In the genomic region with DNA sequence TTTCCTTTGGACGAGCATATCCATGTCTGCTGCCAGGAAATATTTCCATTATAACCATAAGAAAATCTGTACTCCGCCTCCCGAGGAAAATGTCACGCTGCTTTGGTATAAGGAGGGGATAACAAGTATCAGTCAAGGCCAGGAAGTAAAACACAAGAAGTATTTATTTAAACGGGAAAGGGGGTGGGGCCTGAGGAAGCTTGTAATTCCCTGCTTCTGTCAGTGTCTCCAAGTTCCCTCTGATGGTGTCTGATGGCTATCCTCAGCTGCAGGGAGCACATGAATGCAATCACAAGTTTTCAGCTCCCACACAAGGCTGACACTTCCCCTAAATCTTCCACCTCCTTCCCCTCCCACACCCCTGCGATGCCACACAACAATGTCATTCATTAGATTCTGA, we compare ENCODE assay signal across 11 mouse cellular contexts.
A peak's percentile ranks its signal among the peaks of the same experiment; 100 is the strongest.
DNase-seq lines count a peak whose midpoint lies in the region; ATAC-seq and TF ChIP-seq lines count a peak whose summit lies in the region.
"Had no signal": no experiment of that assay in that cellular context is flagged by ENCODE, and none has a peak within 500 bp of the region (broad histone marks: within the 10 kb centered on the region; RNA-seq: fewer than 3 reads in every experiment).

No protein-coding gene starts in this region.

- H3K27ac ChIP-seq in kidney, embryonic 14.5 days (ENCODE audit: low read depth, low read length): no peak overlapping the region
- H3K27ac ChIP-seq in kidney, adult 2 months (ENCODE audit: insufficient read depth, low read depth, low read length): no peak overlapping the region
- H3K27ac ChIP-seq in embryonic facial prominence, embryonic 12.5 days: peak overlapping the region; percentile 50; the same call in 1 of the 2 replicates
- H3K27ac ChIP-seq in liver, embryonic 15.5 days (replicated peaks): 0 out of 2 replicates have a peak overlapping the region, but pooled peaks have one; percentile 30

- no peak overlapping the region for H3K9ac ChIP-seq in kidney, embryonic 14.5 days (ENCODE audit: low read depth, low read length)
- H3K9ac ChIP-seq in embryonic facial prominence, embryonic 12.5 days: no peak overlapping the region
- no peak overlapping the region for H3K9ac ChIP-seq in liver, embryonic 15.5 days

- H3K27me3 ChIP-seq in kidney, embryonic 14.5 days (ENCODE audit: control insufficient read depth, insufficient read depth, low read length): no peaks in the 10 kb centered on the region
- no peaks in the 10 kb centered on the region for H3K27me3 ChIP-seq in kidney, adult 2 months (replicated peaks; ENCODE audit: control insufficient read depth, insufficient read depth, low read length)
- no peaks in the 10 kb centered on the region for H3K27me3 ChIP-seq in embryonic facial prominence, embryonic 12.5 days
- peaks cover 7% of the 10 kb centered on the region for H3K27me3 ChIP-seq in liver, embryonic 15.5 days
- H3K27me3 ChIP-seq: megakaryocyte, embryonic 14.5 days had no signal

- TF ChIP-seq CTCF in kidney, adult 2 months (conservative IDR thresholded peaks at IDR 0.05; ENCODE audit: insufficient read depth, insufficient read length, low read depth, low read length): no peak

- WGBS in kidney, embryonic 14.5 days: 31% methylated on average over 6 of the region's 6 CpGs
- 24% methylated on average over 6 of the region's 6 CpGs for WGBS in kidney, adult 2 months
- 39% methylated on average over 6 of the region's 6 CpGs for WGBS in embryonic facial prominence, embryonic 12.5 days
- 53% methylated on average over 6 of the region's 6 CpGs for WGBS in liver, embryonic 15.5 days (ENCODE audit: insufficient replicate concordance)

- no peaks in the 10 kb centered on the region for H3K36me3 ChIP-seq in kidney, embryonic 14.5 days (ENCODE audit: control insufficient read depth, insufficient read depth, low read length)
- no peaks in the 10 kb centered on the region for H3K36me3 ChIP-seq in kidney, adult 2 months (ENCODE audit: control insufficient read depth, insufficient read depth, low read length)
- H3K36me3 ChIP-seq in embryonic facial prominence, embryonic 12.5 days: no peaks in the 10 kb centered on the region
- no peaks in the 10 kb centered on the region for H3K36me3 ChIP-seq in liver, embryonic 15.5 days (replicated peaks)

- no peaks in the 10 kb centered on the region for H3K4me1 ChIP-seq in kidney, embryonic 14.5 days (ENCODE audit: control insufficient read depth, insufficient read depth, low read length)
- H3K4me1 ChIP-seq in kidney, adult 2 months (ENCODE audit: control insufficient read depth, insufficient read depth, low read length): no peaks in the 10 kb centered on the region
- peaks cover 18% of the 10 kb centered on the region; the same call in 1 of the 2 replicates for H3K4me1 ChIP-seq in embryonic facial prominence, embryonic 12.5 days
- peaks cover 47% of the 10 kb centered on the region for H3K4me1 ChIP-seq in liver, embryonic 15.5 days (replicated peaks)

- H3K9me3 ChIP-seq in kidney, embryonic 14.5 days (ENCODE audit: control insufficient read depth, low read length): no peaks in the 10 kb centered on the region
- H3K9me3 ChIP-seq in embryonic facial prominence, embryonic 12.5 days: no peaks in the 10 kb centered on the region
- H3K9me3 ChIP-seq in liver, embryonic 15.5 days (replicated peaks): no peaks in the 10 kb centered on the region
- H3K9me3 ChIP-seq: megakaryocyte, embryonic 14.5 days had no signal

- ATAC-seq in kidney, embryonic 14.5 days (ENCODE audit: low FRiP score, low TSS enrichment): peak; percentile 68; the same call in 1 of the 2 replicates
- no peak for ATAC-seq in embryonic facial prominence, embryonic 12.5 days (ENCODE audit: insufficient number of reproducible peaks, insufficient read depth, low FRiP score, low TSS enrichment)
- ATAC-seq in liver, embryonic 15.5 days (ENCODE audit: insufficient read depth): no peak
- ATAC-seq in activated CD4-positive, CD25-positive, alpha-beta regulatory T cell, adult 4 months: no peak

- no peak overlapping the region for H3K4me3 ChIP-seq in kidney, embryonic 14.5 days (ENCODE audit: low read length)
- no peak overlapping the region for H3K4me3 ChIP-seq in kidney, adult 2 months (ENCODE audit: insufficient read depth, low read depth, low read length)
- H3K4me3 ChIP-seq in embryonic facial prominence, embryonic 12.5 days: no peak overlapping the region
- no peak overlapping the region for H3K4me3 ChIP-seq in liver, embryonic 15.5 days (replicated peaks)
- H3K4me3 ChIP-seq: megakaryocyte, embryonic 14.5 days had no signal

- DNase-seq in kidney, adult 2 months: no peak
- DNase-seq in ES-CJ7 (ENCODE audit: low read depth, low spot score): peak; percentile 8
- no peak for DNase-seq in adrenal gland, adult (ENCODE audit: inconsistent age in 2 of 2, low spot score in 1 of 2)
- no peak for DNase-seq in adrenal gland, postnatal 25 days
- DNase-seq: adrenal gland, postnatal 14 days; cerebellum, postnatal 25 days had no signal

- no peak overlapping the region for H3K4me2 ChIP-seq in kidney, embryonic 14.5 days (replicated peaks; ENCODE audit: low read depth, low read length)
- H3K4me2 ChIP-seq in embryonic facial prominence, embryonic 12.5 days (replicated peaks): no peak overlapping the region
- no peak overlapping the region for H3K4me2 ChIP-seq in liver, embryonic 15.5 days

- TF ChIP-seq POLR2A in kidney, adult 2 months (IDR thresholded peaks at IDR 0.05; ENCODE audit: low read depth, low read length): no peak

Comparison
In these comparisons a context has a peak if more than half of its experiments do, and no peak if none do; other contexts are left out.
1. H3K27ac ChIP-seq: peak in embryonic facial prominence, embryonic 12.5 days (single experiment) and liver, embryonic 15.5 days (single experiment); none in kidney, embryonic 14.5 days (single experiment) and kidney, adult 2 months (single experiment).